Mouse (Mus musculus) monocyte, adult 2 months (primary cell): ENCODE measurements around the gene Arsg.

Source experiments
- DNase-seq, 2 experiments: peaks; one replicate each; pipeline ENCODE4 v3.0.0; 2022; ENCODE audit warnings: low spot score in 2 of 2, low read depth in 1 of 2

The Arsg gene

GRCm38 (mm10) chr11:109544432-109544831 is 71.3 kb downstream of the Arsg start:
- DNase-seq: no peak

- DNase-seq: no peak
These were observed 72.1 kb downstream of the Arsg start for GRCm38 (mm10) chr11:109545265-109545664.

GRCm38 (mm10) chr11:109545700-109546143 is 72.5 kb downstream of the Arsg start:
- no peak for DNase-seq

DNA sequence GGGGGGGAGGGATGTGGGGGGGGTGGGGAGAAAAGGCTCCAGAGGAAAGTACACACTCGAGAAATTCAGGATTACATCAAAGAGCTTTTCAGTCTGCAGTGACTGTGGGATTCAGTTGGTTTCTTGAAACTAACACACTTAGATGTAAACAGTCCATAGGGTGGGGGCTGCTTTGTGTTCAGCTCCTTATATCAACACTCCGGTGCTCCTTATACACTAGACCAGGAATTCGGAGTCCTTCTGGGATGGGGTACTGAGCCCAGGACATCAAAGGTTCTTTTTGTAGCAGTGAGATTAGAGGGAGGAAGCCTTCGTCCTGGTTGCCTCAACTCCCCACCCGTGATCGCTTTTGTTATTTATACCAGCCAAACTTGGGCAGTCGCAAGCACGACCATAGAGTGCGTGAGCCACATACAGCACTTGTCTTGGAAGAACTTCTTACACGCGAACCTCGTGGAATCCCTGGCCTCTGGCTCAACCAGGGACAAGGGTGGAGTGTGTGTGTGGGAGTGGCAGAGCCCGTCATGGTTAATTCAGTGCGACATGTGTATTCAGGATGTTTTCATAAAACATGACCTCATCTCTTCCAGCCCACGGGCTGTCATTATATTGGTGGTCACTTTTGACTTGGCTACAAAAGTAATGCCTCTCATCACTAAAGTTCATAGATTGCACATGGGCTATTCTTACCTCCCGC is 73.3 kb downstream of the Arsg start:
- DNase-seq: no peak

GRCm38 (mm10) chr11:109547652-109548051 is 74.5 kb downstream of the Arsg start:
- DNase-seq: no peak

DNA sequence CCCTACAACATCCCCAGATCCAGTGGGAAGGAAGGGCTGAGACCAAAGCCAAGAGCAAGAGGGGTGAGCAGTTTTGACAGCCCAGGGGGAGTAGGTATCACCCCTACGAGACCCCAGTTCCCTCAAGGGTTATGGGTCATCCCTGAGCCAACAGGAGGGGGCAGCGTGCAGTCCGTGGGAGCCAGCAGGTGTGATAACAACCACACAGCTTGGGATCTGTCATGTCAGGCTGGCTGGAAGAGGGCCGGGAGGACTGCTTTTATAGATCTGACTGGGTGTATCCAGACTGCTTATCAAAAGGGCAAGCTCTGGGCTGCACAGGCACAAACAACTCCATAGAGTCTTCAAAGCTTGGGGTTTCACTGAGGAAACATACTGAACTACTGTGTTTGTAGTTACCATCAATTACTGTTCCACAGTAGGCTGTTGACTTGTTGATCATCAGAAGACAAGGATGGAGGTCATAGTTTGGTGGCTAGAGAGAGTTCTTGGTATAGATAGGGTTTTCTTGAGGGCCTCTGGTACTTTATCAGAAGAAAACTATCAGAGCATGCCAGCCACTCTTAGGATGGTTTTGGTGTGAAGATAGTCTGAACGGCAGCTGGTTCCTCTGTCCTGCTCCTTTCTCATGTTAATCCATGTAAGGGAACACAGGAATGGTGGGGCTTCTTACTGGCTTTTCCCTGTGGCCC is 76.6 kb downstream of the Arsg start:
- DNase-seq: no peak

GRCm38 (mm10) chr11:109553921-109554320 is 80.7 kb downstream of the Arsg start:
- DNase-seq: no peak

GRCm38 (mm10) chr11:109554443-109554842 is 81.3 kb downstream of the Arsg start:
- DNase-seq: no peak

- DNase-seq: no peak
These were observed 83.0 kb downstream of the Arsg start for GRCm38 (mm10) chr11:109556130-109556529.

DNA sequence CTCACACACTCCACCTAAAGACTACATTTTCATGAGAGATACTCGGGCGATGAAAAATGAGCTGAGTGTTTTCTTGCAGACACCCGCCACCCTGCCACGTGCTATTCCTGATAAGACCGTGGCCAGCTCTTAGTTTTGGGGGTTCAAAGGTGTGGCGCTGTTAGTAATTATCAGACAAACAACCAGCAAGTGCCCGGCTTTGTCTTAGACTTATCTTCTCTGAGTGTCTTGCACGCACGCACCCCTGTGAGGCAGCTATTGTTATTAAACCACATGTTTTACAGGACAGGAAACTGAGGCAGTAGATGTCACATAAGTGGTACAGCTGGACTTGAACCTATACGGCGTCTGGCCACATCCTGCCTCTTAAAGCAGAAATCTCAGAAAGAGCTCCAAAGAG is 84.2 kb downstream of the Arsg start:
- no peak for DNase-seq

DNA sequence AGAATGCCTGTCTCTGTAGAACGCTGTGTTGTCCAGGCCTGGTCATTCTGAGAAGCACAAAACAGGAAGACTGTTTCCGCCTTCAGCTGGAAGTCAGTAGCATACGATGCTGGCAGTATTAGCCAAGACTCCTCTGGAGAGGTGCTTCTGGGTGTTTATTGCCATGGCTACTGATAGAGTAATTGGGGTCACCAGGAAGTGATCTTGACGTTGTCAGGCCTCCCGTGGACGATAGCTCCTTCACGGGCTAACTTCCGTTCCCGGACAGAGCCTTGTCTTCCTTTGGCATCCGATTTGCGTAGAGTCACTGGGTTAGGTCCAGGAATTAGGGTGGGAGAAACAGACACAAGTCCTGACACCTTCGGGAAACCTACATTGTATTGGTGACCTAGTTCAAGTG is 86.1 kb downstream of the Arsg start:
- DNase-seq: no peak

GRCm38 (mm10) chr11:109560793-109561257 is 87.7 kb downstream of the Arsg start:
- no peak for DNase-seq

GRCm38 (mm10) chr11:109561445-109561844 is 88.3 kb downstream of the Arsg start:
- no peak for DNase-seq

- no peak for DNase-seq
These were observed 90.5 kb downstream of the Arsg start for GRCm38 (mm10) chr11:109563708-109564107.

GRCm38 (mm10) chr11:109564466-109565214 is 91.5 kb downstream of the Arsg start:
- no peak for DNase-seq

- no peak for DNase-seq
These were observed 95.9 kb downstream of the Arsg start for GRCm38 (mm10) chr11:109569007-109569618.

DNA sequence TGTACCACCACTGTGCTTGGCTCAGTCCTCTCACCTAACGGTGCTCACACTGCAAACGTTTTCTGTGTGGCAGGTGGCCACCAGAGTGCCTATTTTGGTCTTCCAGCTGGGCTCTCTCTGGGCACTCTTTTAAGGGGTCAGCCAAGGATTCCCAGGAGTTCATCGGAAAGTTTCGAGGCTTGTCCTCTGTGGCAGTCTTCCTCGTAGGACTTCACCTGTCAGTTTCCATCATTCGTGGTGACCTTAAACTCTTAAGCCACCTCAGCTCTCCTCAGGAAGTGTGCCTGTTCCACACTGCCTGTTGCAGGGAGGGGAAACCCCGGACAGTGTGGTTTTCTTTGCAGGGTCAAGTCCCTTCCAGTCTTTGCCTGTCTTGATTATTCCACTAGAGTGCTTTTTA is 96.6 kb downstream of the Arsg start:
- no peak for DNase-seq

- no peak for DNase-seq
These were observed 98.9 kb downstream of the Arsg start for GRCm38 (mm10) chr11:109572051-109572450.

GRCm38 (mm10) chr11:109574604-109575003 is 101.4 kb downstream of the Arsg start:
- DNase-seq: no peak

GRCm38 (mm10) chr11:109575832-109576231 is 102.7 kb downstream of the Arsg start:
- DNase-seq: no peak

DNA sequence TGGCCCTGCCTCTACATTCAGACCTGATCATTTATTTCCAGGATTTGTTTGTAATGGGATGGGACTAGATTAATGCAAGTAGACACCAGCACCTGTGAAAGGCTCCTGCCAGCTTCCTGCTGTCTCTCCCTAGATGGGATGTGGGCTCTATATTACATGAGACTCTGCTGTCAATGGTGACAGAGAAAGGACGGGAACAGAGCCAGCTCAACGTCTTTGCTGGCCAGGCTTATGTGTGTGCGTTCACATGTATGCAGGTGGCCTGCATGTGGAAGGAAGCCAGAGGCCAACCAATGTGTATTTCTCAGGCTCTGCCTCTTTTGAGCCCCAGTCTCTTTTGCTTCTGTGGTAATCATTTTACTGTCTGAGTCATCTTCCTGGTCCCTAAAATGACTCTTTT is 105.4 kb downstream of the Arsg start:
- no peak for DNase-seq
